Mouse (Mus musculus): ENCODE data around the gene Arhgap10. TPM values are rescaled to one million over a fixed set of nuclear protein-coding genes. Genes with fewer than 3 reads are reported as not detected.

Gene Arhgap10
- polyA plus RNA-seq, 1 experiment = 4.0 TPM

- WGBS = 68% methylated on average over 5 of the region's 5 CpGs
- H3K4me1 ChIP-seq (ENCODE audit: control insufficient read depth, insufficient read depth, insufficient read length, low read length) = no peaks in the 10 kb centered on the region; the same call in 1 of the 2 replicates
- H3K36me3 ChIP-seq (ENCODE audit: control insufficient read depth, insufficient read depth, low read length) = 0 out of 2 replicates have a peak, but pooled peaks cover 2% of the 10 kb centered on the region
- TF ChIP-seq CTCF (IDR thresholded peaks at IDR 0.05; ENCODE audit: extremely low read depth, insufficient read length, insufficient replicate concordance, low read depth, low read length) (no peak), POLR2A (IDR thresholded peaks at IDR 0.05; ENCODE audit: low read depth, low read length) (no peak)
- no peak overlapping the region for H3K4me3 ChIP-seq (ENCODE audit: low read depth, low read length)
- no peaks in the 10 kb centered on the region for H3K27me3 ChIP-seq (ENCODE audit: control insufficient read depth, insufficient read depth, low read length)
- no peak overlapping the region for H3K27ac ChIP-seq (ENCODE audit: insufficient read depth, low read depth, low read length)
Measured at GRCm38 (mm10) chr8:77227742-77228141, 290.0 kb downstream of the Arhgap10 start.

GRCm38 (mm10) chr8:77223123-77223522 lies 294.6 kb downstream of the Arhgap10 start:
- no peak overlapping the region for H3K27ac ChIP-seq (ENCODE audit: insufficient read depth, low read depth, low read length)
- H3K4me3 ChIP-seq (ENCODE audit: low read depth, low read length) = no peak overlapping the region
- H3K4me1 ChIP-seq (ENCODE audit: control insufficient read depth, insufficient read depth, insufficient read length, low read length) = no peaks in the 10 kb centered on the region
- H3K27me3 ChIP-seq (ENCODE audit: control insufficient read depth, insufficient read depth, low read length) = no peaks in the 10 kb centered on the region
- WGBS = 82% methylated on average over 4 of the region's 4 CpGs
- TF ChIP-seq POLR2A (IDR thresholded peaks at IDR 0.05; ENCODE audit: low read depth, low read length) (no peak), CTCF (IDR thresholded peaks at IDR 0.05; ENCODE audit: extremely low read depth, insufficient read length, insufficient replicate concordance, low read depth, low read length) (no peak)
- peaks cover 16% of the 10 kb centered on the region for H3K36me3 ChIP-seq (ENCODE audit: control insufficient read depth, insufficient read depth, low read length)

GRCm38 (mm10) chr8:77215191-77215590 lies 302.6 kb downstream of the Arhgap10 start:
- H3K27me3 ChIP-seq (ENCODE audit: control insufficient read depth, insufficient read depth, low read length) = no peaks in the 10 kb centered on the region
- H3K27ac ChIP-seq (ENCODE audit: insufficient read depth, low read depth, low read length) = no peak overlapping the region
- no peaks in the 10 kb centered on the region for H3K4me1 ChIP-seq (ENCODE audit: control insufficient read depth, insufficient read depth, insufficient read length, low read length)
- H3K36me3 ChIP-seq (ENCODE audit: control insufficient read depth, insufficient read depth, low read length) = peaks cover 31% of the 10 kb centered on the region
- TF ChIP-seq POLR2A (IDR thresholded peaks at IDR 0.05; ENCODE audit: low read depth, low read length) = no peak
- no peak for TF ChIP-seq CTCF (IDR thresholded peaks at IDR 0.05; ENCODE audit: extremely low read depth, insufficient read length, insufficient replicate concordance, low read depth, low read length)
- WGBS = 81% methylated on average over 6 of the region's 6 CpGs
- H3K4me3 ChIP-seq (ENCODE audit: low read depth, low read length) = no peak overlapping the region

- Histone ChIP-seq H3K27ac (ENCODE audit: insufficient read depth, low read depth, low read length) (no peak overlapping the region), H3K4me3 (ENCODE audit: low read depth, low read length) (no peak overlapping the region), H3K36me3 (ENCODE audit: control insufficient read depth, insufficient read depth, low read length) (peaks cover 31% of the 10 kb centered on the region), H3K4me1 (ENCODE audit: control insufficient read depth, insufficient read depth, insufficient read length, low read length) (peaks cover under 1% of the 10 kb centered on the region; the same call in 1 of the 2 replicates), H3K27me3 (ENCODE audit: control insufficient read depth, insufficient read depth, low read length) (no peaks in the 10 kb centered on the region)
- TF ChIP-seq POLR2A (IDR thresholded peaks at IDR 0.05; ENCODE audit: low read depth, low read length) (no peak), CTCF (IDR thresholded peaks at IDR 0.05; ENCODE audit: extremely low read depth, insufficient read length, insufficient replicate concordance, low read depth, low read length) (no peak)
- WGBS = 62% methylated on average over 8 of the region's 8 CpGs
Measured at GRCm38 (mm10) chr8:77214665-77215064, 303.1 kb downstream of the Arhgap10 start.

- no peak overlapping the region for H3K27ac ChIP-seq (ENCODE audit: insufficient read depth, low read depth, low read length)
- TF ChIP-seq CTCF (IDR thresholded peaks at IDR 0.05; ENCODE audit: extremely low read depth, insufficient read length, insufficient replicate concordance, low read depth, low read length) (no peak), POLR2A (IDR thresholded peaks at IDR 0.05; ENCODE audit: low read depth, low read length) (no peak)
- H3K4me3 ChIP-seq (ENCODE audit: low read depth, low read length) = no peak overlapping the region
- WGBS = 75% methylated on average over 3 of the region's 3 CpGs
- H3K27me3 ChIP-seq (ENCODE audit: control insufficient read depth, insufficient read depth, low read length) = no peaks in the 10 kb centered on the region
- peaks cover 25% of the 10 kb centered on the region for H3K36me3 ChIP-seq (ENCODE audit: control insufficient read depth, insufficient read depth, low read length)
- H3K4me1 ChIP-seq (ENCODE audit: control insufficient read depth, insufficient read depth, insufficient read length, low read length) = peaks cover 3% of the 10 kb centered on the region; the same call in 1 of the 2 replicates
Measured at GRCm38 (mm10) chr8:77213893-77214464, 303.8 kb downstream of the Arhgap10 start.

GRCm38 (mm10) chr8:77209297-77209696 lies 308.5 kb downstream of the Arhgap10 start:
- TF ChIP-seq POLR2A (IDR thresholded peaks at IDR 0.05; ENCODE audit: low read depth, low read length) (no peak), CTCF (IDR thresholded peaks at IDR 0.05; ENCODE audit: extremely low read depth, insufficient read length, insufficient replicate concordance, low read depth, low read length) (no peak)
- Histone ChIP-seq H3K27me3 (ENCODE audit: control insufficient read depth, insufficient read depth, low read length) (no peaks in the 10 kb centered on the region), H3K4me3 (ENCODE audit: low read depth, low read length) (no peak overlapping the region), H3K27ac (ENCODE audit: insufficient read depth, low read depth, low read length) (no peak overlapping the region), H3K4me1 (ENCODE audit: control insufficient read depth, insufficient read depth, insufficient read length, low read length) (peaks cover 4% of the 10 kb centered on the region; the same call in 1 of the 2 replicates), H3K36me3 (ENCODE audit: control insufficient read depth, insufficient read depth, low read length) (peaks cover 9% of the 10 kb centered on the region)
- 74% methylated on average over 3 of the region's 3 CpGs for WGBS

Other genes with a start within 250 kb of the Arhgap10 start
- 1.8 and 4.3 TPM in 2 replicates for gene Prmt9, start 31.4 kb upstream of the Arhgap10 start, polyA plus RNA-seq (2012; rRNA removed)
- 1.1 and 1.6 TPM in 2 replicates for gene Tmem184c, start 92.7 kb upstream of the Arhgap10 start, polyA plus RNA-seq (2012; rRNA removed)
- 1.5 and 2.4 TPM in 2 replicates for gene Ednra, start 206.5 kb upstream of the Arhgap10 start, polyA plus RNA-seq (2012; rRNA removed)